Mouse (Mus musculus): ENCODE data around the gene Il1r2. TPM values are rescaled to one million over a fixed set of nuclear protein-coding genes. Genes with fewer than 3 reads are reported as not detected.

Il1r2 gene
- polyA plus RNA-seq (2012; rRNA removed) = 0.85 and 1.2 TPM in 2 replicates

DNA sequence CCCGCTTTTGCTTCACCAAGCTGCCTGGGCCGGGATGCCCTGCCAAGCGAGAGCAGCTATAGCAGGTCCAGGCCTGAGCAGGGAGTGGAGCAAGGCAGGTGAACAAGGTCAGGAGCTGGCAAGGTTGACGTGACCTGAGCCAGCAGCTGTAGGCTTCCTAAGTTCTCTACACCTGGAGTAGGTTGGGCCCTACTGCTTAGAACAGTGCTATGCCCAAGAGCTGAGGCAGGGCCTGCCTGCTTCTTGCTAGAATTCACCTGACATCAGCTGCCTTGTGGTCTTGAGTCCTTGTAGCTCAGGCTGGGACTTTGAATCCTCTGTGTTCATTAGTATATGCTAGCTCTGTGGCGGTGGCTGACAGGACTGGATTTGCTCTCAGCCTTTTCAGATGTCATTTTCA, at the start of gene Il1r2:
Gene Il1r2, plus strand, starts transcription at position 301 of the 400 bp plus-strand sequence.
- Histone ChIP-seq H3K4me3 (ENCODE audit: low read depth, low read length) (no peak within 1 kb of the TSS), H3K36me3 (ENCODE audit: control insufficient read depth, insufficient read depth, low read length) (no peaks in the 10 kb centered on the region), H3K27ac (ENCODE audit: insufficient read depth, low read depth, low read length) (no peak within 1 kb of the TSS), H3K27me3 (ENCODE audit: control insufficient read depth, insufficient read depth, low read length) (no peaks in the 10 kb centered on the region), H3K4me1 (ENCODE audit: control insufficient read depth, insufficient read depth, insufficient read length, low read length) (no peaks in the 10 kb centered on the region)
- 83% methylated on average over 5 of the region's 5 CpGs for WGBS
- no peak for TF ChIP-seq POLR2A (IDR thresholded peaks at IDR 0.05; ENCODE audit: low read depth, low read length)
- TF ChIP-seq CTCF (IDR thresholded peaks at IDR 0.05; ENCODE audit: extremely low read depth, insufficient read length, insufficient replicate concordance, low read depth, low read length) = no peak

- WGBS = 93% methylated on average over 27 of the region's 27 CpGs
- H3K27me3 ChIP-seq (ENCODE audit: control insufficient read depth, insufficient read depth, low read length) = no peaks in the 10 kb centered on the region
- no peak for TF ChIP-seq POLR2A (IDR thresholded peaks at IDR 0.05; ENCODE audit: low read depth, low read length)
- no peak for TF ChIP-seq CTCF (IDR thresholded peaks at IDR 0.05; ENCODE audit: extremely low read depth, insufficient read length, insufficient replicate concordance, low read depth, low read length)
- no peaks in the 10 kb centered on the region for H3K4me1 ChIP-seq (ENCODE audit: control insufficient read depth, insufficient read depth, insufficient read length, low read length)
- H3K36me3 ChIP-seq (ENCODE audit: control insufficient read depth, insufficient read depth, low read length) = peaks cover 41% of the 10 kb centered on the region
- no peak overlapping the region for H3K4me3 ChIP-seq (ENCODE audit: low read depth, low read length)
- no peak overlapping the region for H3K27ac ChIP-seq (ENCODE audit: insufficient read depth, low read depth, low read length)
Observed at GRCm38 (mm10) chr1:40024554-40025320, 49.1 kb upstream of the Il1r2 start.

- no peaks in the 10 kb centered on the region for H3K27me3 ChIP-seq (ENCODE audit: control insufficient read depth, insufficient read depth, low read length)
- H3K4me1 ChIP-seq (ENCODE audit: control insufficient read depth, insufficient read depth, insufficient read length, low read length) = no peaks in the 10 kb centered on the region
- no peak overlapping the region for H3K27ac ChIP-seq (ENCODE audit: insufficient read depth, low read depth, low read length)
- H3K36me3 ChIP-seq (ENCODE audit: control insufficient read depth, insufficient read depth, low read length) = peaks cover 38% of the 10 kb centered on the region
- 89% methylated on average over 5 of the region's 5 CpGs for WGBS
- no peak overlapping the region for H3K4me3 ChIP-seq (ENCODE audit: low read depth, low read length)
- TF ChIP-seq CTCF (IDR thresholded peaks at IDR 0.05; ENCODE audit: extremely low read depth, insufficient read length, insufficient replicate concordance, low read depth, low read length) (no peak), POLR2A (IDR thresholded peaks at IDR 0.05; ENCODE audit: low read depth, low read length) (no peak)
Observed at GRCm38 (mm10) chr1:40025416-40025815, 48.5 kb upstream of the Il1r2 start.

GRCm38 (mm10) chr1:40027116-40027620, 46.7 kb upstream of the Il1r2 start:
- H3K36me3 ChIP-seq (ENCODE audit: control insufficient read depth, insufficient read depth, low read length) = peaks cover 31% of the 10 kb centered on the region
- TF ChIP-seq CTCF (IDR thresholded peaks at IDR 0.05; ENCODE audit: extremely low read depth, insufficient read length, insufficient replicate concordance, low read depth, low read length) (no peak), POLR2A (IDR thresholded peaks at IDR 0.05; ENCODE audit: low read depth, low read length) (no peak)
- H3K27ac ChIP-seq (ENCODE audit: insufficient read depth, low read depth, low read length) = no peak overlapping the region
- no peaks in the 10 kb centered on the region for H3K27me3 ChIP-seq (ENCODE audit: control insufficient read depth, insufficient read depth, low read length)
- no peaks in the 10 kb centered on the region for H3K4me1 ChIP-seq (ENCODE audit: control insufficient read depth, insufficient read depth, insufficient read length, low read length)
- 66% methylated on average over 7 of the region's 7 CpGs for WGBS
- H3K4me3 ChIP-seq (ENCODE audit: low read depth, low read length) = no peak overlapping the region

- no peak for TF ChIP-seq CTCF (IDR thresholded peaks at IDR 0.05; ENCODE audit: extremely low read depth, insufficient read length, insufficient replicate concordance, low read depth, low read length)
- TF ChIP-seq POLR2A (IDR thresholded peaks at IDR 0.05; ENCODE audit: low read depth, low read length) = no peak
- Histone ChIP-seq H3K36me3 (ENCODE audit: control insufficient read depth, insufficient read depth, low read length) (peaks cover 21% of the 10 kb centered on the region), H3K4me1 (ENCODE audit: control insufficient read depth, insufficient read depth, insufficient read length, low read length) (no peaks in the 10 kb centered on the region), H3K27me3 (ENCODE audit: control insufficient read depth, insufficient read depth, low read length) (no peaks in the 10 kb centered on the region), H3K27ac (ENCODE audit: insufficient read depth, low read depth, low read length) (no peak overlapping the region), H3K4me3 (ENCODE audit: low read depth, low read length) (no peak overlapping the region)
- 83% methylated on average over 12 of the region's 12 CpGs for WGBS
Observed at GRCm38 (mm10) chr1:40028207-40028998, 45.5 kb upstream of the Il1r2 start.

GRCm38 (mm10) chr1:40029597-40029996, 44.3 kb upstream of the Il1r2 start:
- H3K27me3 ChIP-seq (ENCODE audit: control insufficient read depth, insufficient read depth, low read length) = no peaks in the 10 kb centered on the region
- no peak overlapping the region for H3K4me3 ChIP-seq (ENCODE audit: low read depth, low read length)
- 85% methylated on average over 5 of the region's 5 CpGs for WGBS
- no peak overlapping the region for H3K27ac ChIP-seq (ENCODE audit: insufficient read depth, low read depth, low read length)
- TF ChIP-seq POLR2A (IDR thresholded peaks at IDR 0.05; ENCODE audit: low read depth, low read length) = no peak
- no peak for TF ChIP-seq CTCF (IDR thresholded peaks at IDR 0.05; ENCODE audit: extremely low read depth, insufficient read length, insufficient replicate concordance, low read depth, low read length)
- H3K4me1 ChIP-seq (ENCODE audit: control insufficient read depth, insufficient read depth, insufficient read length, low read length) = no peaks in the 10 kb centered on the region
- H3K36me3 ChIP-seq (ENCODE audit: control insufficient read depth, insufficient read depth, low read length) = peaks cover 11% of the 10 kb centered on the region
